ENCODE assay signal across 11 mouse cellular contexts in genomic region chr9:35061446-35061845, GRCm38 (mm10). TPM values are rescaled to one million over a fixed set of nuclear protein-coding genes. Genes with fewer than 3 reads are reported as not detected.
DNase-seq lines count a peak whose midpoint lies in the region; ATAC-seq and TF ChIP-seq lines count a peak whose summit lies in the region.
"Had no signal": no experiment of that assay in that cellular context is flagged by ENCODE, and none has a peak within 500 bp of the region (broad histone marks: within the 10 kb centered on the region; RNA-seq: fewer than 3 reads in every experiment).

No protein-coding gene starts in this region.

- H3K27me3 ChIP-seq in liver, embryonic 12.5 days (replicated peaks) = no peaks in the 10 kb centered on the region
- H3K27me3 ChIP-seq: hindbrain, embryonic 15.5 days had no signal

- no peaks in the 10 kb centered on the region for H3K9me3 ChIP-seq in liver, embryonic 12.5 days (replicated peaks)
- H3K9me3 ChIP-seq: hindbrain, embryonic 15.5 days had no signal

- intact Hi-C loops in gastrocnemius, adult 2 months (cut with DNase I) = no loop called here

- 0 out of 2 replicates have a peak, but pooled peaks cover 4% of the 10 kb centered on the region for H3K36me3 ChIP-seq in liver, embryonic 12.5 days
- H3K36me3 ChIP-seq: hindbrain, embryonic 15.5 days had no signal

- no peak for TF ChIP-seq CTCF in gastrocnemius, adult 2 months (IDR thresholded peaks at IDR 0.05)

- H3K27ac ChIP-seq in gastrocnemius, adult 2 months = peak overlapping the region; percentile 46; the same call in 1 of the 2 replicates
- H3K27ac ChIP-seq in liver, embryonic 12.5 days = 0 out of 2 replicates have a peak overlapping the region, but pooled peaks have one; percentile 30
- H3K27ac ChIP-seq: hindbrain, embryonic 15.5 days had no signal

- 35% methylated on average over 2 of the region's 2 CpGs for WGBS in liver, embryonic 12.5 days (ENCODE audit: insufficient replicate concordance)

- no peak for DNase-seq in gastrocnemius, adult 2 months
- DNase-seq in gastrocnemius, adult 8-10 months (ENCODE audit: low spot score in 2 of 2) = no peak
- DNase-seq in lung, postnatal 10 days = peak; percentile 14
- DNase-seq in lung, postnatal 14 days = no peak
- DNase-seq in brain, adult 2 months (ENCODE audit: low read depth, low spot score) = peak; percentile 42
- DNase-seq in layer of hippocampus, postnatal 14 days (ENCODE audit: low spot score in 2 of 2) = no peak
- DNase-seq in MN1 (ENCODE audit: low spot score) = no peak
- DNase-seq: layer of hippocampus, adult 9-11 months; retina, postnatal 1 day had no signal

- H3K4me3 ChIP-seq in gastrocnemius, adult 2 months = no peak overlapping the region
- no peak overlapping the region for H3K4me3 ChIP-seq in liver, embryonic 12.5 days
- H3K4me3 ChIP-seq: hindbrain, embryonic 15.5 days had no signal

- H3K9ac ChIP-seq in liver, embryonic 12.5 days = no peak overlapping the region
- H3K9ac ChIP-seq: hindbrain, embryonic 15.5 days had no signal

- H3K4me2 ChIP-seq in liver, embryonic 12.5 days = no peak overlapping the region
- H3K4me2 ChIP-seq: hindbrain, embryonic 15.5 days had no signal

- peaks cover 34% of the 10 kb centered on the region for H3K4me1 ChIP-seq in liver, embryonic 12.5 days
- H3K4me1 ChIP-seq: hindbrain, embryonic 15.5 days had no signal

- ATAC-seq in liver, embryonic 12.5 days = no peak

RNA-seq across cellular contexts. Expression of gene St3gal4, which starts 57.6 kb away (rescaled TPM):
- total RNA-seq in gastrocnemius, adult 2 months (2021) = 1 to 10 TPM; 4.2 to 4.3 TPM
- 1 to 10 TPM; 3.5 to 5.7 (median 4.4) TPM for total RNA-seq in gastrocnemius, adult 8-10 months (2022)
- 27.9 and 30.1 TPM in 2 replicates for polyA plus RNA-seq in liver, embryonic 12.5 days (2016; fragmentation: Nextera tagmentation; extraction: Ambion mirVana)
- 10 to 100 TPM; 26.5 to 28.6 TPM for total RNA-seq in layer of hippocampus, postnatal 14 days (2021)

Comparison
In these comparisons a context has a peak if more than half of its experiments do, and no peak if none do; other contexts are left out.
1. DNase-seq: peak in lung, postnatal 10 days (single experiment) and brain, adult 2 months (single experiment); none in gastrocnemius, adult 2 months (single experiment), gastrocnemius, adult 8-10 months (0 of 2), lung, postnatal 14 days (single experiment), layer of hippocampus, postnatal 14 days (0 of 2) and MN1 (single experiment).
2. RNA of gene St3gal4, which starts 57.6 kb away (total RNA-seq): 26.5 to 28.6 TPM in layer of hippocampus, postnatal 14 days; 3.5 to 5.7 TPM in gastrocnemius, adult 8-10 months and 4.2 to 4.3 TPM in gastrocnemius, adult 2 months; every median in the first group is over 4 times any median in the second.